ENCODE assay signal across 27 mouse cellular contexts in genomic region chr13:111974282-111974681, GRCm38 (mm10).
A peak's percentile ranks its signal among the peaks of the same experiment; 100 is the strongest.
DNase-seq lines count a peak whose midpoint lies in the region; ATAC-seq lines count a peak whose summit lies in the region.
"Had no signal": no experiment of that assay in that cellular context is flagged by ENCODE, and none has a peak within 500 bp of the region (broad histone marks: within the 10 kb centered on the region; RNA-seq: fewer than 3 reads in every experiment).

No protein-coding gene starts in this region.

- intact Hi-C loops in heart, postnatal 10 days (cut with DNase I), result no loop called here

- H3K27ac ChIP-seq in kidney, embryonic 15.5 days, result peak overlapping the region; percentile 54; the same call in 1 of the 2 replicates
- H3K27ac ChIP-seq in midbrain, embryonic 15.5 days, result no peak overlapping the region
- H3K27ac ChIP-seq: embryonic facial prominence, embryonic 10.5 days; embryonic facial prominence, embryonic 13.5 days; forebrain, embryonic 12.5 days; heart, embryonic 15.5 days; hindbrain, embryonic 12.5 days; hindbrain, embryonic 15.5 days had no signal

- H3K27me3 ChIP-seq in kidney, embryonic 15.5 days, result no peaks in the 10 kb centered on the region
- H3K27me3 ChIP-seq in midbrain, embryonic 15.5 days (replicated peaks), result no peaks in the 10 kb centered on the region
- H3K27me3 ChIP-seq: embryonic facial prominence, embryonic 13.5 days; forebrain, embryonic 12.5 days; heart, embryonic 12.5 days; heart, embryonic 15.5 days; hindbrain, embryonic 12.5 days; hindbrain, embryonic 15.5 days; Patski had no signal

- no peak overlapping the region for H3K4me3 ChIP-seq in kidney, embryonic 15.5 days (replicated peaks)
- no peak overlapping the region for H3K4me3 ChIP-seq in midbrain, embryonic 15.5 days
- H3K4me3 ChIP-seq: embryonic facial prominence, embryonic 10.5 days; embryonic facial prominence, embryonic 13.5 days; erythroblast, embryonic 14.5 days; forebrain, embryonic 12.5 days; heart, embryonic 12.5 days; heart, embryonic 15.5 days; hindbrain, embryonic 12.5 days; hindbrain, embryonic 15.5 days had no signal

- peaks cover 20% of the 10 kb centered on the region for H3K4me1 ChIP-seq in kidney, embryonic 15.5 days
- H3K4me1 ChIP-seq in midbrain, embryonic 15.5 days, result peaks cover 9% of the 10 kb centered on the region

- peak; percentile 77 for ATAC-seq in kidney, embryonic 15.5 days (replicated peaks; ENCODE audit: low FRiP score)
- ATAC-seq in midbrain, embryonic 15.5 days (replicated peaks), result no peak
- ATAC-seq: CD4-positive, CD25-positive, alpha-beta regulatory T cell, adult 4 months; forebrain, embryonic 16.5 days; Patski had no signal

- WGBS in kidney, embryonic 15.5 days, result 21% methylated on average over 4 of the region's 4 CpGs
- WGBS in midbrain, embryonic 15.5 days, result 78% methylated on average over 4 of the region's 4 CpGs

- H3K9me3 ChIP-seq in kidney, embryonic 15.5 days (replicated peaks), result no peaks in the 10 kb centered on the region
- no peaks in the 10 kb centered on the region for H3K9me3 ChIP-seq in midbrain, embryonic 15.5 days
- H3K9me3 ChIP-seq: embryonic facial prominence, embryonic 10.5 days; embryonic facial prominence, embryonic 13.5 days; forebrain, embryonic 12.5 days; heart, embryonic 12.5 days; heart, embryonic 15.5 days; hindbrain, embryonic 12.5 days; hindbrain, embryonic 15.5 days had no signal

- no peaks in the 10 kb centered on the region for H3K36me3 ChIP-seq in kidney, embryonic 15.5 days
- no peaks in the 10 kb centered on the region for H3K36me3 ChIP-seq in midbrain, embryonic 15.5 days (replicated peaks)
- H3K36me3 ChIP-seq: embryonic facial prominence, embryonic 10.5 days; embryonic facial prominence, embryonic 13.5 days; forebrain, embryonic 12.5 days; heart, embryonic 12.5 days; heart, embryonic 15.5 days; hindbrain, embryonic 12.5 days; hindbrain, embryonic 15.5 days had no signal

- H3K9ac ChIP-seq in kidney, embryonic 15.5 days, result no peak overlapping the region
- no peak overlapping the region for H3K9ac ChIP-seq in midbrain, embryonic 15.5 days
- H3K9ac ChIP-seq: embryonic facial prominence, embryonic 13.5 days; forebrain, embryonic 12.5 days; heart, embryonic 12.5 days; heart, embryonic 15.5 days; hindbrain, embryonic 12.5 days; hindbrain, embryonic 15.5 days had no signal

- H3K4me2 ChIP-seq in kidney, embryonic 15.5 days, result no peak overlapping the region
- H3K4me2 ChIP-seq in midbrain, embryonic 15.5 days, result no peak overlapping the region
- H3K4me2 ChIP-seq: embryonic facial prominence, embryonic 13.5 days; forebrain, embryonic 12.5 days; heart, embryonic 12.5 days; heart, embryonic 15.5 days; hindbrain, embryonic 12.5 days; hindbrain, embryonic 15.5 days had no signal

- DNase-seq in heart, adult 11 months, result peak; percentile 74
- DNase-seq in heart, postnatal 10 days, result no peak
- DNase-seq in kidney, postnatal 10 days, result no peak
- DNase-seq in MN1 (ENCODE audit: low spot score), result peak; percentile 30
- DNase-seq in Muller cell, postnatal 12 days (ENCODE audit: inconsistent ontology term), result peak; percentile 19
- DNase-seq in lung, postnatal 14 days, result no peak
- DNase-seq: adrenal gland, adult 2 months; adrenal gland, postnatal 14 days; cerebellum, adult 11 months; cerebellum, adult 2 months; cerebellum, adult 9-11 months; cerebellum, postnatal 25 days; gastrocnemius, postnatal 10 days; gastrocnemius, postnatal 36 days had no signal

Comparison
In these comparisons a context has a peak if more than half of its experiments do, and no peak if none do; other contexts are left out.
1. DNase-seq: peak in heart, adult 11 months (single experiment), MN1 (single experiment) and Muller cell, postnatal 12 days (single experiment); none in heart, postnatal 10 days (0 of 2), kidney, postnatal 10 days (single experiment) and lung, postnatal 14 days (single experiment).